Mouse (Mus musculus) megakaryocyte-erythroid progenitor cell, adult 5 weeks (primary cell): Measurements from ENCODE around the gene Vps29. TPM values are rescaled to one million over a fixed set of nuclear protein-coding genes. Genes with fewer than 3 reads are reported as not detected.

Experiments
- polyA plus RNA-seq: library from polyadenylated mRNA; stranded (reverse); fragments of >175 nt; gene quantifications from 2 replicates; pipeline ENCODE4 v1.2.3, GENCODE M21; 2012

The Vps29 gene
- 8.8 and 10.1 TPM in 2 replicates for polyA plus RNA-seq

DNA sequence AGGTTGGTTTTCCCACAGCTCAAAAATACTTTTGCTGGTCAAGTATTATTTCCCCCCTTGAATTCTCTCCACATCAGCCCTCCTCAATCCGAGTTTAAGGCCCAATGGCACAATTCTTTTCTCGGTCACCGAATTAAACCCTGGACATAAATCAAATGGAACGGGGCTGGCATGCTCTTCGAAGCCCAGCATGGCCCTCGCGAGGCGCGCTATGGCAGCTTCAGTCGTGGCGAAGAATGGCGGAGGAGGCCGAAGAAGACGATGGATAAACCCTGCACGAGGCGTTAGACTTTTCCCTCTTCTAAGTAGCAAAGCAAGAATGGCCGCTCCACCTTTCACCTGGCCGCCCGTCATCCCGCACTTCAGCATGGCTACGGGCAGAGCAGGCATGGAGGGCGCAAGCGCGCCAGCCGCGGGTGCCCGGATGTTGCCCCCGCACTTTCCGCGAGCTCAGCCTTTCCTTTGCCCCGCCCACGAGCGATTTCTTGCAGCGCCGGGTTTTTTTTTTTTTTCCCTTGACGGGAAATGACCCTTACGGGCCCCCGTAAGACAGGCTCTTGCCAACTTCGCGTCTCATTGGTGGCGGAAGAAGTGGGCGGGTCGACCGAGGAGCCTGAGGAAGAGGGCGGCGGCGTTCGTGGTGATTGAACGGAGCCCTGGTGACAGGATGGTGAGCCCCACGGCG is at the start of gene Vps29, which contains the start of gene Rad9b:
Vps29 (plus strand) TSS at position 563 of the 685 bp plus-strand sequence.
Rad9b (minus strand) TSS at position 427 of the 685 bp plus-strand sequence.

DNA sequence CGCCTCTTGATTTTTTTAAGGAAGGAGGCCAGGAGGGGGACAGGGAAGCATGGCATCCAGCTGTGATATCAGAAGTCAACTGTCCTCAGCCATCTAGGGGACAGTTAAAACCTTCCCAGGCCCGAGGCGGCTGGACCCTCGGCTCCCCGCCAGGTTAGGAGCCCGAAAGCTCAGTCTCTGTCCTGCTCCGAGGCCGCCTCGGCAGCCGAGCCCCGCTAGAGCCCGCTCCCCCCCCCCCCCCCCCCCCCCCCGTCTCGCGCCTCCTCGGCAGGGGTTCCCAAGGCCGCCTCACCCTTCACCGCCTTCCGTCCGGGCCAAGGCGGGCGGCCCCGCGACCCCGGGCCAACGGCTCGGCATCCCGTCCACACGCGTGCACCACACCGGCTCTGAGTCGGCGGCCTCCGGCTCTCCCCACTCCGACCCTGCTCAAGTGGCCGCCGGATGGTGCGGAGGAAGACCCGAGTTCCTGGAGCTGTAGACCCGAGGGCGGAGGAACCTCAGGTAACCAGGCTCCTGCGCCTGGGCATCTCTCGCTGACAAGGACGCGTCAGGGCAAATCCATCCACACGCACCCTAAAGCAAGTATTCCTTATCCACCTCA is 17.5 kb downstream of the Vps29 start, which contains the start of gene Gpn3:
Gpn3 (plus strand) TSS at position 286 of the 601 bp plus-strand sequence.

DNA sequence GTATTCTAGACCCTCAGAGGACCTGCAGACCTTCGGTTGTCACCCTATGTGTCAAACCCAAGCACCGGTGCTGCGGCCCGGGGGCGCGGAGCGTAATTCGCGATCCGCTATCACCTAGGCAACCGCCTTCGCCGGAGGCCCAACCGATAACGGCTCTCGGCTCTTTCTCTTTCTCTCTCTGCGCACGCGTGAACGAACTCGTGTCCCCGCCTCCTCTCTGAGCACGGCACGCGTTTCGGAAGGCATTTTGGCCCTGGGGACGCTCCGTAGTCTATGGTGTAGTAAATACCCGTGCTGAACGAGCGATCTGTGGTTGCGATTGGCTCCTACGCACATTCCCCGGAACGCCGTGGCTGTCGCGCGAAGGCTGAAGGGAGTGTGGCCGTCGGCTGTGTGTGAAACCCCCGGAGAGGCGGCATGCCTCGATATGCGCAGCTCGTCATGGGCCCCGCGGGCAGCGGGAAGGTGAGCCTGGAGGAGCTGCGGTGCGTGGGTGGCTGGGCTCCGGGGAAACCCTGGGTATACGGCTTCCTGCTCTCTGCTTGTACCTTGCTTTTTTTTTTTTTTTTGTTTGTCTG is 18.1 kb downstream of the Vps29 start, which contains the start of gene Fam216a:
Fam216a (minus strand) TSS at position 173 of the 578 bp plus-strand sequence.

DNA sequence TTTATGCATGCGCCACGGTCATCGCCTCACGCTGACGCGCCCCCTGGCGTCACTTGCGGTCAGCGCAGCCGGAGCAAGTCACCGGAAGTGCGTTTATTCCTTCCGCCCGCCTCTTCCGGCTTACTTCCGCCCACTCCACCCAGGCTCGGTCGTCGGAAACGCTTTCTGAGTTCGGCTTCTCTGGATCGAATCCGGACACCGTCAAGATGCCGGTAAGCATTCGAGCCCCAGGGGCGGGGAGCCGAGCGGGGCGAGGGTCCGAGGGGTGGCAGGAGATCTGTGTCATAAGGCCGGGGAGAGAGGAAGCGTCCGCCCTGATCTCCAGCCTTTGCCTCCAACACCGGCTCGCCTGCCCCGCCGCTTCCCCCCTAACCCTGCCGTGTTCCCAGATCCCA is 37.6 kb downstream of the Vps29 start, which contains the start of gene Arpc3:
Arpc3 (plus strand) TSS at position 93 of the 395 bp plus-strand sequence.

Other genes with a start within 250 kb of the Vps29 start
- gene Ccdc63, start 213.5 kb upstream of the Vps29 start, polyA plus RNA-seq: 0.30 and 0.34 TPM in 2 replicates
- gene Ppp1cc, start 196.1 kb upstream of the Vps29 start, polyA plus RNA-seq: 114 and 165 TPM in 2 replicates
- 33.1 and 50.8 TPM in 2 replicates for gene Hvcn1, start 147.6 kb upstream of the Vps29 start, polyA plus RNA-seq
- gene Tctn1, start 89.9 kb upstream of the Vps29 start, polyA plus RNA-seq: 9.7 and 12.0 TPM in 2 replicates
- gene Pptc7, start 70.0 kb upstream of the Vps29 start, polyA plus RNA-seq: 9.4 and 11.1 TPM in 2 replicates
- 0.61 and 1.3 TPM in 2 replicates for gene Rad9b, start 136 bp upstream of the Vps29 start, polyA plus RNA-seq
- gene Gpn3, start 17.5 kb downstream of the Vps29 start, polyA plus RNA-seq: 37.5 and 39.2 TPM in 2 replicates
- 45.8 and 47.2 TPM in 2 replicates for gene Fam216a, start 18.0 kb downstream of the Vps29 start, polyA plus RNA-seq
- 52.9 and 66.4 TPM in 2 replicates for gene Arpc3, start 37.5 kb downstream of the Vps29 start, polyA plus RNA-seq
- 16.9 and 25.5 TPM in 2 replicates for gene Anapc7, start 67.3 kb downstream of the Vps29 start, polyA plus RNA-seq
- 41.9 and 48.4 TPM in 2 replicates for gene Atp2a2, start 147.9 kb downstream of the Vps29 start, polyA plus RNA-seq